Mouse (Mus musculus) frontal cortex, adult 2 months (tissue): Measurements from ENCODE around the gene H13. TPM values are rescaled to one million over a fixed set of nuclear protein-coding genes. Genes with fewer than 3 reads are reported as not detected.

Experiments used
- DNase-seq, 2 experiments: peaks; one replicate each; pipeline ENCODE4 v3.0.0; 2022; ENCODE audit warnings: low spot score in 1 of 2; ENCODE audit errors: extremely low spot score in 1 of 2
- polyA plus RNA-seq: library from polyadenylated mRNA; depleted of rRNA; stranded (reverse); fragments of >200 nt; gene quantifications from 2 replicates; pipeline ENCODE4 v1.2.3, GENCODE M21; 2012

H13 gene
- polyA plus RNA-seq, 1 experiment, result 82.4 TPM

- DNase-seq, result peak; percentile 76 to 98
Measured at GRCm38 (mm10) chr2:152696476-152697164, 27.4 kb downstream of the H13 start.

DNA sequence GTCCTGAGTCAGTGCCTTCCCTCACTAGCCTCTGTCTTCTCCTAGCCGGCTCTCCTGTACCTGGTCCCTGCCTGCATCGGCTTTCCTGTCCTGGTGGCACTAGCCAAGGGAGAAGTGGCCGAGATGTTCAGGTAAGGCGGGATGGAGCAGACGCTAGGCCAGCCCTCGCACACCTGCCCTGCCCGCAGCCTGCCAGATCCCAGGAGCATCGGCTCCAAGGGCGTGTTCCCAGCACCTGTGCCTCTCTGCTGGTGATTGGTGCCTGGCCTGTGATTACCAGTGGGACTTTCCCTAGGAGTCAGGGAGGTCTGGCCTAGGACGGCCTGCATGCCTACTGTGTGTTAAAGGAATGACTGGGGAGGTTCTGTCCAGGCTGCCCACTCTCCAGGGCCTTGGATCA is 30.9 kb downstream of the H13 start:
- DNase-seq, result no peak

DNA sequence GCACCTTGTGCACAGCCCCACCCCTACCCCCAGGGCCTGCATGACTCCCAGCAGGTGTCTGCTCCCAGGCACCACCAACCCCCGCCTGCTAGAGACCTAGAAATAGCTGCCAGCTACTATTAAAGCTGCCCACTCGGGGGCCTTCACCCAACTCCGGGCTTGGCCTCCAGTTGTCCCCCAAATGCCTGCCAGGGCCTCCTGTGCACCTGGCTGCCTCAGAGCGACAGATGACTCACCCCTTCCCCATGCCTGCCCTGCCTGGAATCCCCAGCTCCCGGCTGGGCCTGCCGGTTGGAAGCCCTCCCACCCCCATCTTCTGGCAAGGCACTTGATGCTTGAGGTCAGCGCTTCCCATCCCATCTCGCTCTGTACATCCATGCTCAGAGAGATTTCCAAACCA is 31.5 kb downstream of the H13 start:
- no peak for DNase-seq

DNA sequence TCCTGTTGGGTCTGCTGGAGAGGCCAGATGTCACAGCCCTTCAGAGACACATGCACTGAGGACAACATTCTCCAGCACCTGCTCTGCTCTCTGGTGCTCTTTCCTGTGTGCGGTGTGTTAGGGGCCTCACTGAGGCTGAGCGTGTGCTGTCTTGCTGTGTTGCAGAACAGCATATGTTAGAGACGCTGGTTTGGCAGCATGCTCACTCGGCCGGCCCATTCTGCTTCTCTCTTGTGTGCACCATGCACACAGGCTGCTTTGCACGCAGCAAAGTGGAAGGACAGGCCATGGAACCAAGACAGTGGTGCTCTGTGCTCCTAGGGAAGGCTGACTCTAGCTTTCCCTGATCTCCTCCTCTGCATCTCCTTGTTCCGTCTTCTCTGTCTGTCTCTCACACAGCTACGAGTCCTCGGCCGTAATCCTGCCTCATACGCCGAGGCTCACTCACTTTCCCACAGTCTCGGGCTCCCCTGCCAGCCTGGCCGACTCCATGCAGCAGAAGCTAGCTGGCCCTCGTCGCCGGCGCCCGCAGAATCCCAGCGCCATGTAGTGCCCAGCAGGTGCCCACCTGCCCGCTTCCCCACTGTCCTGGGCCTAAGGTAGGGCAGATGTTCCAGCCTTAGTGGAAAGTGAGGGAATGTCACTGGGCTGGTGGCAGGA is 34.5 kb downstream of the H13 start:
- no peak for DNase-seq

DNA sequence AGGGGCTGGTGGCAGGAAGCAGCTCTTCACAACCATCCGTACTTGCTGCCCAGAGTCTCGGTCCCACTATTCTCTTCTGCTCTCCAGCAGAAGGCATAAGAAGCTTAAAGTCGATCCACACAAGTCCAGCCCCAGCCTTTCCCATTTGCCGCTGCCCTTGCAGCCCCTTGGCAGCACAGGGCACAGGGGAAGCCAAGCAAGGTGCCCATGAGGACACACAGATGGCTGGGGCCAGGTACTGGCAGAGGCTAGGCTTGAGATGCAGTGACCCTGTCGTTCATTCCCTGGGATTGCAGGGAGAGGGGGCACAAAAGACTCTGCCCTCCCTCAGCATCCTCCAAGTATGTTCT is 35.0 kb downstream of the H13 start:
- no peak for DNase-seq

DNA sequence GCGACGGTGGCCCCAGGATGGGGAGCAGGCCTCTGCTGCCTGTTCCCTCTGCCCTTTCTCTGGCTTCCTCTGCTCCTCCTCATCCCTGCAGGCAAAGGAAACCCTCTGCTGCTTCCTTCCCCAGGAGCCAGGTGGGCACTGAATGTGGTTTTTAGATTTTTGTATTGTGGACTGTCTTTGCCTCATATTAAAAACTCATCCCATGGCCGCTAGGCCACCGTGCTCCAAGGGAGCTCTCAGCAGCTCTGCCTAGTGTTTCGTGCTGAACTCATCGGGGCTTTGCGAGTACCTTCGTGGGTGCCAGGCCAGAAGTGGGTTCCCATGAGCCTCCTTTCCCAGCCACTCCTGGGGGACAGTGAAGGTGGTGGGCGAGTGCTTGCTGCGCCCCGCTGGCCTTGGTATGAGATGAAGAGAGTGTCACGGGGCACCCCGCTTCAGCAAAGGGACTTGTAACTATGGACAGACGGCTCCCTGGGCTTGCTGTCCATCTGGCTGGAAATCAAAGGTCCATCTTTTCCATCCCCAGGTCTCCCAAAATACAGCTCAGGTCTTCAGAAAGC is 35.6 kb downstream of the H13 start:
- DNase-seq, result no peak

DNA sequence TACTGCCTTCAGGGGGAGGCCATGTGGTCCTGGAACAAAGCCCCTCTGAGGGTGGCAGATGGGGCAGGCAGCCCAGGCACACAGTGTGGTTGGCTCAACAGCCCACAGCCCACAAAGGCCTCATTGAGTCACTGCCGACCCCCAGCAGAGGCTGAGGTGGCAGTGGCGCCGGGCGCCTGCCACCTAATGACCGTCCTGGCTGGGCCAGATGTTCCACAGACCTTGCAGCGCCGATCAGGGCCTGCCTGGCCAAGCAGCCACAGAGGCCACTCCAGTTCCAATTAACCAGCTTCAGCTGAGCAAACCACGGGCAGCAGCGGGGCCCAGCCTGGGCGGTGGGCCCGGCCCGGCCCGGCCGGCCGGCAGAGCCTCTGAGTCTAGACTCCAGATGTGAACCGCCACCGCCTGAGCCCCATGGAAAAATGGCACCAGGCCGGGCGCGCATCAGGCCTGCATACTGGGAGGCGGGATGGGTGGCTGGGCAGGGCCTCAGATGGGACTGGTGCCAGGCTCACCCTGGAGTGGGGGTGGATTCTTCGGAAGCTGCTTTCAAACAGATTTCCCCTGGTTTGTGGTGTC is 36.8 kb downstream of the H13 start:
- peak in 1 of 2 experiments; percentile 63 for DNase-seq

GRCm38 (mm10) chr2:152707186-152707585 is 37.9 kb downstream of the H13 start:
- no peak for DNase-seq

DNA sequence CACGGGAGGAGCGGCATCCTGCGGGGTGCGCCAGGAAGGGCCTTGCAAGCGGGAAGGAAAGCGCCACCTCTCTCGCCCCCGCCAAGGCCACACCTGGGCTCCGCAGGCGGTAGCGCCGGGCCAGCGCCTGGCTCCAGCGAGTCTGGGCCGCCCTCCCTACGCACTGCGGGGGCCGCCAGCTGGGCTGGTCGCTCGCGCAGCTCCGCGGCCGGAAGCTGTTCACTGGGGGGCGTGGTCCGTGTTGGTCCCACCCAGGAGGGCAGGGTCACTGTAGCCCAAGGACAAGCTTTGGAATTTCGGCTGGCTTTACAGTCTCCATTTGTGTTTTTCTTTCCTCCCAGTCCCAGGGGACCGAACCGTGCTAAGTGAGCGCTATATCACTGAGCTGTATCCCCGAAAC is 38.4 kb downstream of the H13 start:
- DNase-seq, result peak; percentile 61 to 78

DNA sequence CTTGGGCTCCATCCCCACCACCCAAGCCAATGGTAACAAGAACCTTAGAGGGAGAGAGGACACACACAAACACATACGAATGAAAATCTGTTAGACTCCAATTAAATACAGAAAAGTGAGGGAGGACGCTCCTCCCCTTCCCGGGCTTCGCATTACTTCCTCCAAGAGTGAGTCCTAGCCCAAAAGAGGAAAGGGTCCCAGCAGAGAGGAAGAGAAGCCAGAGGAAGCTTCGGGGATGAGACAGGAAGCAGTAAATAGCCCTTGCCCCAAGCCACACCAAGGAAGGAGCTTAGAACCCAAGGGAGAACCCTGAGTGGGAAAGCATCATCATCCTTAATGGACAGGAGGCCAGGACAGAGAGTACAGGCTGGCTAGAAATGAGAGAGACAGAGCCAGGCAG is 39.8 kb downstream of the H13 start:
- no peak for DNase-seq

GRCm38 (mm10) chr2:152716241-152716772 is 47.0 kb downstream of the H13 start:
- no peak for DNase-seq

DNA sequence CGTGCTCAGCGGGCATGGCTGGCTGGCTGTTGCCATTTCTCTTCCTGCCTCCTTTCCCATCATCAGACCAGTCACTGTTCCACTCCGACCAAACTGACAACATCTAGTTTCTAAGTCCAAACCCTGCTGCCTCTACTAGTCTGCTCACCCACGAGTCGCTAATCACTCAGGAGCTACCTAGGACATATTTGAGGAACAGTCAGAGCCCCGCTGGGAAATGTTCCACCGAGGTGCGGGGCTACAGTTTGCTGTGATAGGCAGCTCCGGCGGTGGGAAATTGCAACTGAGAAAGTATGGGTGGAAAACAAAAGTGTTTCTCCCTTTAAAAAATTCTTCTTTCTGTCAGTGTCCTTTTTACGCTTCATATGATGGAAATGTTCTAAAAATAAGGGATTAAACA is 48.4 kb downstream of the H13 start:
- no peak for DNase-seq

- DNase-seq, result no peak
Measured at GRCm38 (mm10) chr2:152718076-152718475, 48.8 kb downstream of the H13 start.

GRCm38 (mm10) chr2:152723651-152724331 is 54.5 kb downstream of the H13 start:
- no peak for DNase-seq

DNA sequence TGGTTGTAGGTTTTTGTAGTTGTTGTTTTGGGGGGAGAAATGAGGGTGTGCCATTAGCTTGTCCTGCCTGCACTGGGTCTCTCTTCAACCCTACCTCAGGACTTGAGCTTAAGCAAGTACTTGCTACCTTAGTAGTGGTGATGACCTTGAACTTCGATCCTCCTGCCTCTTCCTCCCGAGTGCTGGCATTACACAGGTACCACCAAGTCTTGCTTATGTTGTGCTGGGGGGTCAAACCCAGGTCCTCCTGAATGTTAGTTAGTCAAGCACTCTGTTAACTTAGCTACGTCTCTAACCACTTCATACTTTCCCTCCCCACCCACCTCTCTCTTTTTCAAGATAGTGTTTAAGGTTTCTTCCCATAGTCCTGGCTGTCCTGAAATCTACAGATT is 55.1 kb downstream of the H13 start:
- DNase-seq, result no peak

GRCm38 (mm10) chr2:152725178-152725750 is 56.0 kb downstream of the H13 start:
- DNase-seq, result no peak

GRCm38 (mm10) chr2:152726213-152726612 is 57.0 kb downstream of the H13 start:
- no peak for DNase-seq

- DNase-seq, result no peak
Measured at GRCm38 (mm10) chr2:152726751-152727335, 57.6 kb downstream of the H13 start.

DNA sequence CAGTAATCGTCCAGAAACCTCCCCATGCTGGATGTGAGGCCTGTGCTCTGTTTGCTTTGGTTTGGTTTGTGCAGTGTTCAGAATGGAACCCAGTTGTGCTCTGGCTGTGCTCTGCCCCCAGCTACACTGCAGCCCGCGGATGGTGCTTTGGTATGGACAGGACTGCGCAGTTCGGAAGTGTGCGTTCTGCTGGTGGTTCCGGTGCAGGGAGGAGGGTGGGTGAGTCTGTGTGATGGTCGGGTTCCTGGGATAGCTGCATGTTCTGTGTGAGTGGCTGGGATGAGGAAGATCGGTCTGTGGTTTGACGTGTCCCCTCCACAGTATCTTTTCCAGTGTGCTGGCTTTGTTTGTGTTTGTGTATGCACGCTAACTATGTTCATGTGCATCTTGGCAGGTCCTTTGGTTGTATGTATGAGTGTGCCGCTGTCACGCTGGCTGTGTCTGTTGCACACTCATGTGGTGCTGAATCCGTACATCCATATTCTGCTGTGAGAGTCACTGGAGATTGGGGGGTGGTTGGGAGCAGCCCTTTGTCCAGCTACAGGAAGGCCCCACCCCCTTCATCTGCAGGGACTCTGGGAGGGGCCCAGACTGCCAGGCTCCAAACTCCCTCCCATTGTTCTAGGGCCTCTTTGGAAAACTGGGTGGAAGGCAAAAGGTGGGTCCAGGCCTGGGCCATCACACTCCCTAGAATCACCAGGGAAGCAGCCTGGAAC is 58.7 kb downstream of the H13 start:
- DNase-seq, result no peak

- no peak for DNase-seq
Measured at GRCm38 (mm10) chr2:152728594-152728993, 59.3 kb downstream of the H13 start.
